Mouse (Mus musculus) olfactory bulb, adult 2 months (tissue): Measurements from ENCODE around the gene Rsrc1.

Experiments used
- CTCF ChIP-seq: fragments of 200-500 bp; IDR thresholded peaks from 2 replicates; pipeline ENCODE4 v1.5.1; 2012; ENCODE audit warnings: low read depth, mild to moderate bottlenecking, low read length, moderate library complexity; ENCODE audit not compliant: insufficient read depth
- POLR2A ChIP-seq: fragments of 200-500 bp; IDR thresholded peaks from 2 replicates; pipeline ENCODE4 v1.6.1; 2012; ENCODE audit warnings: mild to moderate bottlenecking, low read depth, low read length, moderate library complexity; ENCODE audit not compliant: insufficient read depth

DNA sequence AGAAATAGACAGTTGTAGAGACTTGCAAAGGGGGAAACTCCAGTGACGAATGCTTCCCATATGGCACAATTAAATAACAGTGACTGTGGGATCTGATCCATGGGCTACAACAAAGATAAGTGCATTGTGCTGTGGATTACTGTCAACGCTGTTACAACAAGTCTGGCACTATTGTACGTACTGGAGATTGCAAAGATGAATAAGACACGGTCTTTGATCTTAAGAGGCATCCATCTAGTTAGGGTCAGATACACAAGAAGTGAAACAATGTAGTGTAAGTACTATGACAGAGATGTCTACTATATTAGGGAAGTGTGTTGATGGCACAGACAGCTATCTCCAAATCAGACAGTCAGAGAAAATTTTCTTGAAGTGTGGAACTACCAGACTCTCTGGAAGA lies 135.1 kb downstream of the Rsrc1 start:
- no peak for TF ChIP-seq POLR2A
- TF ChIP-seq CTCF: no peak
